9 mouse cellular contexts compared by ENCODE assay signal in genomic region chr4:152103025-152103424, GRCm38 (mm10). TPM values are rescaled to one million over a fixed set of nuclear protein-coding genes. Genes with fewer than 3 reads are reported as not detected.
DNase-seq lines count a peak whose midpoint lies in the region; ATAC-seq and TF ChIP-seq lines count a peak whose summit lies in the region.
"Had no signal": no experiment of that assay in that cellular context is flagged by ENCODE, and none has a peak within 500 bp of the region (broad histone marks: within the 10 kb centered on the region; RNA-seq: fewer than 3 reads in every experiment).

No protein-coding gene starts in this region.

- intact Hi-C loops in left cerebral cortex, postnatal 14 days (cut with DNase I) = no loop called here

- H3K4me3 ChIP-seq in kidney, embryonic 16.5 days (ENCODE audit: low read length) = no peak overlapping the region
- H3K4me3 ChIP-seq in ES-Bruce4 (ENCODE audit: low read depth, low read length) = no peak overlapping the region
- no peak overlapping the region for H3K4me3 ChIP-seq in bone marrow, adult 2 months (replicated peaks; ENCODE audit: control insufficient read depth, low read depth, low read length)
- no peak overlapping the region for H3K4me3 ChIP-seq in neural tube, embryonic 11.5 days (ENCODE audit: low read depth, low read length)
- H3K4me3 ChIP-seq: limb, embryonic 15.5 days had no signal

- H3K36me3 ChIP-seq in kidney, embryonic 16.5 days (ENCODE audit: insufficient read depth, low read length) = peaks cover 39% of the 10 kb centered on the region
- H3K36me3 ChIP-seq in ES-Bruce4 (ENCODE audit: control insufficient read depth, insufficient read depth, low read length, poor library complexity, severe bottlenecking) = 0 out of 2 replicates have a peak, but pooled peaks cover 8% of the 10 kb centered on the region
- H3K36me3 ChIP-seq in neural tube, embryonic 11.5 days (ENCODE audit: control insufficient read depth, insufficient read depth, low read length) = peaks cover 5% of the 10 kb centered on the region; the same call in 1 of the 2 replicates

- TF ChIP-seq EP300 in ES-Bruce4 (IDR thresholded peaks at IDR 0.05; ENCODE audit: insufficient read depth, low read depth, low read length) = no peak

- WGBS in kidney, embryonic 16.5 days = 43% methylated on average over 7 of the region's 7 CpGs
- 54% methylated on average over 7 of the region's 7 CpGs for WGBS in bone marrow, adult 2 months
- WGBS in neural tube, embryonic 11.5 days = 41% methylated on average over 7 of the region's 7 CpGs

- H3K4me1 ChIP-seq in kidney, embryonic 16.5 days (ENCODE audit: insufficient read depth, low read length) = peaks cover 45% of the 10 kb centered on the region
- H3K4me1 ChIP-seq in ES-Bruce4 (ENCODE audit: control insufficient read depth, insufficient read depth, low read length) = peaks cover 17% of the 10 kb centered on the region
- no peaks in the 10 kb centered on the region; the same call in none of the 2 replicates for H3K4me1 ChIP-seq in bone marrow, adult 2 months (ENCODE audit: control insufficient read depth, insufficient read depth, low read length)
- H3K4me1 ChIP-seq in neural tube, embryonic 11.5 days (ENCODE audit: control insufficient read depth, insufficient read depth, low read length) = peaks cover 8% of the 10 kb centered on the region

- H3K27me3 ChIP-seq in kidney, embryonic 16.5 days (ENCODE audit: insufficient read depth, low read length) = no peaks in the 10 kb centered on the region
- H3K27me3 ChIP-seq in ES-Bruce4 (ENCODE audit: control insufficient read depth, insufficient read depth, low read length, poor library complexity, severe bottlenecking) = no peaks in the 10 kb centered on the region
- H3K27me3 ChIP-seq in neural tube, embryonic 11.5 days (ENCODE audit: control insufficient read depth, insufficient read depth, low read length) = no peaks in the 10 kb centered on the region

- ATAC-seq in kidney, embryonic 16.5 days (ENCODE audit: low FRiP score, low TSS enrichment) = no peak
- ATAC-seq in neural tube, embryonic 11.5 days (ENCODE audit: insufficient read depth, low FRiP score, low TSS enrichment) = no peak

- H3K9me3 ChIP-seq in kidney, embryonic 16.5 days (ENCODE audit: low read length) = no peaks in the 10 kb centered on the region
- no peaks in the 10 kb centered on the region for H3K9me3 ChIP-seq in ES-Bruce4 (replicated peaks; ENCODE audit: control insufficient read depth, insufficient read depth, low read length, poor library complexity, severe bottlenecking)
- H3K9me3 ChIP-seq in neural tube, embryonic 11.5 days (ENCODE audit: control insufficient read depth, low read length) = no peaks in the 10 kb centered on the region
- H3K9me3 ChIP-seq: limb, embryonic 15.5 days had no signal

- H3K27ac ChIP-seq in kidney, embryonic 16.5 days (ENCODE audit: low read length) = no peak overlapping the region
- no peak overlapping the region for H3K27ac ChIP-seq in ES-Bruce4 (ENCODE audit: insufficient read depth, low read length)
- no peak overlapping the region for H3K27ac ChIP-seq in bone marrow, adult 2 months (ENCODE audit: control insufficient read depth, insufficient read depth, low read depth, low read length, poor library complexity)
- no peak overlapping the region for H3K27ac ChIP-seq in neural tube, embryonic 11.5 days (ENCODE audit: low read depth, low read length)
- H3K27ac ChIP-seq: limb, embryonic 15.5 days had no signal

- DNase-seq in kidney, adult 11 months = peak; percentile 69
- peak; percentile 76 to 79 for DNase-seq in frontal cortex, postnatal 25 days (ENCODE audit: low spot score in 2 of 2)
- peak; percentile 80 to 84 for DNase-seq in left cerebral cortex, postnatal 14 days (ENCODE audit: low spot score in 2 of 2)
- peak; percentile 80 for DNase-seq in neural tube, embryonic 11.5 days (ENCODE audit: low spot score)
- DNase-seq in thymus, postnatal 36 days = peak; percentile 74 to 80

- TF ChIP-seq CTCF in ES-Bruce4 (IDR thresholded peaks at IDR 0.05; ENCODE audit: low read depth, low read length) = peak; percentile 97
- TF ChIP-seq CTCF in bone marrow, adult 2 months (IDR thresholded peaks at IDR 0.05; ENCODE audit: control insufficient read depth, insufficient read depth, low read length) = peak; percentile 94

- no peak overlapping the region for H3K4me2 ChIP-seq in kidney, embryonic 16.5 days (replicated peaks; ENCODE audit: low read depth, low read length)
- H3K4me2 ChIP-seq in neural tube, embryonic 11.5 days (ENCODE audit: low read depth) = no peak overlapping the region
- H3K4me2 ChIP-seq: limb, embryonic 15.5 days had no signal

- no peak for TF ChIP-seq POLR2A in ES-Bruce4 (IDR thresholded peaks at IDR 0.05; ENCODE audit: insufficient read depth, low read length)
- TF ChIP-seq POLR2A in bone marrow, adult 2 months (IDR thresholded peaks at IDR 0.05; ENCODE audit: borderline replicate concordance, control insufficient read depth, low read depth, low read length) = no peak

- H3K9ac ChIP-seq in kidney, embryonic 16.5 days (replicated peaks; ENCODE audit: low read length) = no peak overlapping the region
- H3K9ac ChIP-seq in ES-Bruce4 (ENCODE audit: low read depth, poor library complexity, severe bottlenecking) = no peak overlapping the region
- no peak overlapping the region for H3K9ac ChIP-seq in neural tube, embryonic 11.5 days (ENCODE audit: low read length)
- H3K9ac ChIP-seq: limb, embryonic 15.5 days had no signal

RNA-seq across cellular contexts. Expression of gene Tnfrsf25, which starts 12.7 kb away (rescaled TPM):
- polyA plus RNA-seq in kidney, embryonic 16.5 days (2015; fragmentation: Nextera tagmentation; extraction: Ambion mirVana) = 1.9 and 3.0 TPM in 2 replicates
- polyA plus RNA-seq in ES-Bruce4 (2011; ENCODE audit: insufficient read depth, insufficient read length, low read depth, missing spikeins) = 1.5 and 2.0 TPM in 2 replicates
- polyA plus RNA-seq in bone marrow, adult 2 months (2011; ENCODE audit: insufficient read depth, insufficient read length, low replicate concordance, missing spikeins) = 2.6 and 3.3 TPM in 2 replicates
- 10 to 100 TPM in 1 of 2 experiments, 1 to 10 TPM in 1; 6.2 to 16.5 TPM for total RNA-seq in left cerebral cortex, postnatal 14 days (2021)
- 0.42 and 0.62 TPM in 2 replicates for polyA plus RNA-seq in neural tube, embryonic 11.5 days (2014; fragmentation: Nextera tagmentation; extraction: Ambion mirVana)

RNA-seq across cellular contexts. Expression of gene Plekhg5, which starts 30.7 kb away (rescaled TPM):
- polyA plus RNA-seq in kidney, embryonic 16.5 days (2015; fragmentation: Nextera tagmentation; extraction: Ambion mirVana) = 25.5 and 28.1 TPM in 2 replicates
- 17.5 and 20.5 TPM in 2 replicates for polyA plus RNA-seq in ES-Bruce4 (2011; ENCODE audit: insufficient read depth, insufficient read length, low read depth, missing spikeins)
- 6.5 and 6.6 TPM in 2 replicates for polyA plus RNA-seq in bone marrow, adult 2 months (2011; ENCODE audit: insufficient read depth, insufficient read length, low replicate concordance, missing spikeins)
- total RNA-seq in left cerebral cortex, postnatal 14 days (2021) = 10 to 100 TPM; 74.0 to 84.0 TPM
- polyA plus RNA-seq in neural tube, embryonic 11.5 days (2014; fragmentation: Nextera tagmentation; extraction: Ambion mirVana) = 7.2 and 7.3 TPM in 2 replicates

RNA-seq across cellular contexts. Expression of gene Espn, which starts 49.1 kb away (rescaled TPM):
- 22.2 and 30.6 TPM in 2 replicates for polyA plus RNA-seq in kidney, embryonic 16.5 days (2015; fragmentation: Nextera tagmentation; extraction: Ambion mirVana)
- polyA plus RNA-seq in ES-Bruce4 (2011; ENCODE audit: insufficient read depth, insufficient read length, low read depth, missing spikeins) = 18.8 and 19.3 TPM in 2 replicates
- polyA plus RNA-seq in bone marrow, adult 2 months (2011; ENCODE audit: insufficient read depth, insufficient read length, low replicate concordance, missing spikeins) = 0.61 TPM in 1 of 2 replicates, not detected in the other
- total RNA-seq in left cerebral cortex, postnatal 14 days (2021) = under 1 TPM; 0.24 to 0.44 TPM
- polyA plus RNA-seq in neural tube, embryonic 11.5 days (2014; fragmentation: Nextera tagmentation; extraction: Ambion mirVana) = 0.48 and 1.1 TPM in 2 replicates

RNA-seq across cellular contexts. Expression of gene Hes2, which starts 55.6 kb away (rescaled TPM):
- polyA plus RNA-seq in kidney, embryonic 16.5 days (2015; fragmentation: Nextera tagmentation; extraction: Ambion mirVana) = 0.14 and 0.57 TPM in 2 replicates
- polyA plus RNA-seq in ES-Bruce4 (2011; ENCODE audit: insufficient read depth, insufficient read length, low read depth, missing spikeins) = 0.39 TPM in 1 of 2 replicates, not detected in the other
- not detected in 2 replicates for polyA plus RNA-seq in bone marrow, adult 2 months (2011; ENCODE audit: insufficient read depth, insufficient read length, low replicate concordance, missing spikeins)
- not detected for total RNA-seq in left cerebral cortex, postnatal 14 days (2021)
- polyA plus RNA-seq in neural tube, embryonic 11.5 days (2014; fragmentation: Nextera tagmentation; extraction: Ambion mirVana) = 2.9 and 3.5 TPM in 2 replicates
